Mouse (Mus musculus): ENCODE measurements around the gene Yju2.

DNA sequence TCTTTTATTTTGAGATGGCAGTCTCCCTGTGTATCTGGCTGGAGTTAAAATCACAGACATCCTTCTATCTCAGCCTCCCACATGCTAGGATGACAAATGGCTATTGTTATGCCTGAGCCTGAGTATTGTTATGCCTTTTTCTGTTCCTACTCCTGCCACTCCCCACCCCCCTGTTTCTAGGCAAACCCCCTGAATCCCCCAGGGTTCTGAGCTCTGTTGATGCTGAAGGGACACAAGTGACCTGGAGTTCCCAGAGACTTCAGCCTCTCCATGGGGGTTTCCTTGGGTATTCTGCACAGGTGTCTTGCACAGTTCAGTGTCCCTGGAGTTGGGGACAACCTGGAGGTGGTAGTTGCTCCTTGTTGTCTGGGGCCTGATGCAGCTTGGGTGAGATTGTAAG lies 6.9 kb upstream of the Yju2 start:
- TF ChIP-seq CTCF (IDR thresholded peaks at IDR 0.05; ENCODE audit: insufficient read depth, low read depth, low read length) (no peak), POLR2A (IDR thresholded peaks at IDR 0.05; ENCODE audit: insufficient read depth, low read depth, low read length) (no peak)
